In the genomic region with DNA sequence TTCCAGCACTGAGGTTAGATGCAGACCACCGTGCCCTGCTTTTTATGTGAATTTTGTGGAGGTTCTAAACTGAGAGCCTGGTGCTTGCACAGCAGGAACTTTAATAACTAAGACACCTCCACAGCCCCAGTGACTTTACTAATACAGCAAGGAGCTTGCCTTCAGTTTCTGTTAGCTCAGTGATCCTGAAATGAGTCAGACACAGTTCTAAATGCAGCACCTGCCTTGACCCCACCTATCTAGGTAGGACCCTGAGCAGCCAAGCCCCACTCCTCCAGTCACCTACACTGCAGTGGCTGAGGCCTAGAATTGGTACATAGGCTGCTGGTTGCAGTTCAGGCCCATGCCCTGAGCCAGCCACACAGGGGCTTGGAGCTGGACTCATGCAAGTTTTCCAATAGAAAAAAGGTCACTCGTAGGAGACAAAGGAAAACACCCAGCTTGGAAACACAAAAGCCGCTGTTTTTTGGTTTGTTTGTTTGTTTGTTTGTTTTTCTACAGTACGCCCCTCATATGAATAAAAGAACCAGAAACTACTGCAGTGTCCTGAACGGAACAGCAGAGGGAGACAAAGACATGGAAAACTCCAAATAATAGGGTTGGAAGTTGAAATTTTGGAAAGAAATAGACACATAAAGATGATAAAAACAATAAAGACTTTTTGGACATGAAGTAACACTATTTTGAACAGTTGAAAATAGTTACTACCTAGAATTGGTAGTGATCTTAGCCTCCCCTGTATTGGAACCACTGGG, we compare ENCODE assay signal across 10 mouse cellular contexts. TPM values are rescaled to one million over a fixed set of nuclear protein-coding genes. Genes with fewer than 3 reads are reported as not detected.
DNase-seq lines count a peak whose midpoint lies in the region; ATAC-seq and TF ChIP-seq lines count a peak whose summit lies in the region.
"Had no signal": no experiment of that assay in that cellular context is flagged by ENCODE, and none has a peak within 500 bp of the region (broad histone marks: within the 10 kb centered on the region; RNA-seq: fewer than 3 reads in every experiment).

No protein-coding gene starts in this region.

- no peaks in the 10 kb centered on the region for H3K9me3 ChIP-seq in CH12.LX (replicated peaks; ENCODE audit: low read length)
- H3K9me3 ChIP-seq: limb, embryonic 12.5 days; stomach, embryonic 15.5 days had no signal

- peak; percentile 67 for TF ChIP-seq EP300 in CH12.LX (IDR thresholded peaks at IDR 0.05; ENCODE audit: low read length)

- no peak overlapping the region; the same call in 1 of the 2 replicates for H3K4me2 ChIP-seq in CH12.LX (ENCODE audit: insufficient read depth, low read depth, poor library complexity, severe bottlenecking)
- H3K4me2 ChIP-seq: limb, embryonic 12.5 days; stomach, embryonic 15.5 days had no signal

- dilution Hi-C loops in CH12.LX (cut with MboI; ENCODE audit: extremely low pct_ligation_motif_present, extremely low pct_unique_long_range_greater_than_20kb, low sequenced_read_pairs), result no loop called here

- DNase-seq in embryo, embryonic 11 days, result peak; percentile 14
- no peak for DNase-seq in embryo, embryonic 10 days (ENCODE audit: low spot score)
- peak; percentile 43 for DNase-seq in layer of hippocampus, adult 11-12 months (ENCODE audit: low spot score)
- DNase-seq in layer of hippocampus, adult 8-10 months (ENCODE audit: low spot score in 2 of 2), result no peak
- no peak for DNase-seq in CH12.LX (ENCODE audit: extremely low read depth)
- no peak for DNase-seq in right cerebral cortex, postnatal 25 days
- no peak for DNase-seq in cerebellum, adult 18-20 months

- peaks cover 15% of the 10 kb centered on the region for H3K27me3 ChIP-seq in CH12.LX (replicated peaks)
- H3K27me3 ChIP-seq: limb, embryonic 12.5 days; stomach, embryonic 15.5 days had no signal

- H3K4me3 ChIP-seq in CH12.LX (replicated peaks in 1 of 3; ENCODE audit: low read depth in 2 of 3, low read length in 2 of 3, poor library complexity in 1 of 3), result no peak overlapping the region
- H3K4me3 ChIP-seq: limb, embryonic 12.5 days; stomach, embryonic 15.5 days had no signal

- H3K4me1 ChIP-seq in CH12.LX (ENCODE audit: control insufficient read depth in 1 of 2, insufficient read depth in 2 of 2), result peaks cover 6 to 13% of the 10 kb centered on the region in 2 experiments
- H3K4me1 ChIP-seq: stomach, embryonic 15.5 days had no signal

- no peaks in the 10 kb centered on the region for H3K36me3 ChIP-seq in CH12.LX (replicated peaks in 1 of 2; ENCODE audit: control insufficient read depth in 1 of 2, insufficient read depth in 1 of 2, low read length in 1 of 2)
- H3K36me3 ChIP-seq: stomach, embryonic 15.5 days had no signal

- TF ChIP-seq RAD21 in CH12.LX (IDR thresholded peaks at IDR 0.05; ENCODE audit: low read depth, low read length), result peak; percentile 72

- ATAC-seq in granulocyte monocyte progenitor cell, adult 5-6 weeks (replicated peaks; ENCODE audit: poor library complexity, severe bottlenecking), result peak; percentile 35; the same call in 1 of the 2 replicates

- H3K27ac ChIP-seq in CH12.LX (ENCODE audit: insufficient read depth, low read depth), result no peak overlapping the region
- H3K27ac ChIP-seq: limb, embryonic 12.5 days; stomach, embryonic 15.5 days had no signal

- TF ChIP-seq POLR2A in CH12.LX (IDR thresholded peaks at IDR 0.05; ENCODE audit: low read depth, low read length), result no peak

- no peak overlapping the region for H3K9ac ChIP-seq in CH12.LX (ENCODE audit: insufficient read depth, low read depth)
- H3K9ac ChIP-seq: limb, embryonic 12.5 days; stomach, embryonic 15.5 days had no signal

- H3K79me2 ChIP-seq in CH12.LX (replicated peaks; ENCODE audit: control insufficient read depth, extremely low read depth, insufficient read depth, poor library complexity, severe bottlenecking), result no peaks in the 10 kb centered on the region

- in situ Hi-C loops in CH12.LX (cut with MboI; ENCODE audit: low pct_ligation_motif_present, low pct_unique_long_range_greater_than_20kb, low sequenced_read_pairs), result loop anchor here (25.0 kb wide), 1 partner anchor 275 kb away; no protein-coding TSS in a partner anchor

- TF ChIP-seq CTCF in CH12.LX (conservative IDR thresholded peaks at IDR 0.05 in 1 of 2, IDR thresholded peaks at IDR 0.05 in 1 of 2; ENCODE audit: low read depth in 2 of 2, low read length in 2 of 2), result peak; percentile 42 to 70

TF ChIP-seq in CH12.LX, 34 proteins besides CTCF, POLR2A, EP300 and RAD21:
- no peak for TF ChIP-seq UBTF (IDR thresholded peaks at IDR 0.05; ENCODE audit: low read depth, low read length)
- TF ChIP-seq NELFE (IDR thresholded peaks at IDR 0.05; ENCODE audit: low read depth, low read length), result 0 out of 2 replicates have a peak, but pooled peaks have one; percentile 16
- peak; percentile 82 for TF ChIP-seq JUND (conservative IDR thresholded peaks at IDR 0.05; ENCODE audit: low read depth, low read length)
- no peak for TF ChIP-seq ELF1 (IDR thresholded peaks at IDR 0.05; ENCODE audit: low read depth, low read length)
- TF ChIP-seq NRF1 (IDR thresholded peaks at IDR 0.05; ENCODE audit: low read depth, low read length), result no peak
- 0 out of 2 replicates have a peak, but pooled peaks have one; percentile 10 for TF ChIP-seq BHLHE40 (IDR thresholded peaks at IDR 0.05; ENCODE audit: low read depth, low read length)
- TF ChIP-seq SMC3 (IDR thresholded peaks at IDR 0.05; ENCODE audit: low read depth, low read length), result peak; percentile 60
- no peak for TF ChIP-seq CHD1 (IDR thresholded peaks at IDR 0.05; ENCODE audit: low read depth, low read length)
- TF ChIP-seq ETS1 (conservative IDR thresholded peaks at IDR 0.05; ENCODE audit: low read depth, low read length), result no peak
- peak; percentile 88 for TF ChIP-seq IRF4 (IDR thresholded peaks at IDR 0.05; ENCODE audit: low read depth, low read length)
- TF ChIP-seq RCOR1 (conservative IDR thresholded peaks at IDR 0.05; ENCODE audit: low read depth, low read length), result peak; percentile 43; the same call in 1 of the 2 replicates
- no peak for TF ChIP-seq USF2 (conservative IDR thresholded peaks at IDR 0.05; ENCODE audit: low read depth, low read length)
- no peak for TF ChIP-seq MAFK (IDR thresholded peaks at IDR 0.05; ENCODE audit: insufficient replicate concordance, low read length)
- TF ChIP-seq USF1 (IDR thresholded peaks at IDR 0.05; ENCODE audit: low read depth, low read length), result no peak
- no peak for TF ChIP-seq KAT2A (IDR thresholded peaks at IDR 0.05; ENCODE audit: insufficient replicate concordance, low read length)
- TF ChIP-seq MYC (IDR thresholded peaks at IDR 0.05; ENCODE audit: low read depth, low read length), result no peak
- peak; percentile 73 for TF ChIP-seq JUN (IDR thresholded peaks at IDR 0.05; ENCODE audit: insufficient read depth, low read depth, low read length)
- no peak for TF ChIP-seq ZNF384 (IDR thresholded peaks at IDR 0.05; ENCODE audit: low read depth, low read length)

RNA-seq across cellular contexts. Expression of a gene that starts 4.6 kb away (rescaled TPM):
- total RNA-seq in layer of hippocampus, adult 8-10 months (2022), result 10 to 100 TPM in 2 of 4 experiments, 1 to 10 TPM in 2; 8.5 to 13.2 (median 11.4) TPM
- total RNA-seq in CH12.LX (2012; rRNA removed) (16.7 and 20.5 TPM in 2 replicates), CH12.LX (2014; rRNA removed) (10.9 and 11.6 TPM in 2 replicates)
- polyA plus RNA-seq in CH12.LX (2012; ENCODE audit: insufficient read length, low read depth), result 12.5 and 13.7 TPM in 2 replicates
- 57.7 and 60.1 TPM in 2 replicates for total RNA-seq in granulocyte monocyte progenitor cell, adult 5-6 weeks (2014; fragmentation: Nextera tagmentation)
- 52.3 and 53.4 TPM in 2 replicates for total RNA-seq in granulocyte monocyte progenitor cell, adult 5-6 weeks (2017)

RNA-seq across cellular contexts. Expression of a gene that starts 8.5 kb away (rescaled TPM):
- total RNA-seq in layer of hippocampus, adult 8-10 months (2022), result 10 to 100 TPM; 33.5 to 48.0 (median 45.6) TPM
- 20.0 and 23.7 TPM in 2 replicates for total RNA-seq in CH12.LX (2012; rRNA removed)
- total RNA-seq in CH12.LX (2014; rRNA removed), result 24.2 and 24.7 TPM in 2 replicates
- polyA plus RNA-seq in CH12.LX (2012; ENCODE audit: insufficient read length, low read depth), result 22.0 and 22.9 TPM in 2 replicates
- 37.0 and 38.2 TPM in 2 replicates for total RNA-seq in granulocyte monocyte progenitor cell, adult 5-6 weeks (2014; fragmentation: Nextera tagmentation)
- total RNA-seq in granulocyte monocyte progenitor cell, adult 5-6 weeks (2017), result 54.2 and 57.0 TPM in 2 replicates

RNA-seq across cellular contexts. Expression of a gene that starts 12.3 kb away (rescaled TPM):
- 10 to 100 TPM; 36.1 to 57.4 (median 38.8) TPM for total RNA-seq in layer of hippocampus, adult 8-10 months (2022)
- 31.2 and 36.7 TPM in 2 replicates for total RNA-seq in CH12.LX (2012; rRNA removed)
- 27.7 and 35.0 TPM in 2 replicates for total RNA-seq in CH12.LX (2014; rRNA removed)
- polyA plus RNA-seq in CH12.LX (2012; ENCODE audit: insufficient read length, low read depth), result 122 and 141 TPM in 2 replicates
- 101 and 113 TPM in 2 replicates for total RNA-seq in granulocyte monocyte progenitor cell, adult 5-6 weeks (2014; fragmentation: Nextera tagmentation)
- 59.7 and 75.1 TPM in 2 replicates for total RNA-seq in granulocyte monocyte progenitor cell, adult 5-6 weeks (2017)

Comparison
In these comparisons a context has a peak if more than half of its experiments do, and no peak if none do; other contexts are left out.
1. DNase-seq: peak in embryo, embryonic 11 days (single experiment) and layer of hippocampus, adult 11-12 months (single experiment); none in embryo, embryonic 10 days (single experiment), layer of hippocampus, adult 8-10 months (0 of 2), CH12.LX (single experiment), right cerebral cortex, postnatal 25 days (single experiment) and cerebellum, adult 18-20 months (0 of 2).